Mouse (Mus musculus): ENCODE measurements around the gene Pdf.
"Not testable (repeated sequence)": the region's sequence is repeated elsewhere in the genome, so short reads cannot be mapped to it uniquely, and the experiment has no call there.

Gene Pdf

GRCm38 (mm10) chr8:107035641-107036040 lies 12.8 kb downstream of the Pdf start:
- no peak for DNase-seq

GRCm38 (mm10) chr8:107033609-107034008 lies 14.8 kb downstream of the Pdf start:
- not testable (repeated sequence) for DNase-seq

GRCm38 (mm10) chr8:107031577-107032090 lies 16.8 kb downstream of the Pdf start:
- DNase-seq: no peak

- DNase-seq: peak; percentile 95
Observed at GRCm38 (mm10) chr8:107030650-107031576, 17.5 kb downstream of the Pdf start, which contains the start of gene Vps4a. Gene Vps4a (plus strand): TSS chr8:107031222.

- DNase-seq: no peak
Observed at GRCm38 (mm10) chr8:107030058-107030457, 18.4 kb downstream of the Pdf start.

GRCm38 (mm10) chr8:107029310-107029709 lies 19.1 kb downstream of the Pdf start:
- DNase-seq: no peak

- no peak for DNase-seq
Observed at GRCm38 (mm10) chr8:107023479-107023878, 24.9 kb downstream of the Pdf start.

GRCm38 (mm10) chr8:107014915-107015314 lies 33.5 kb downstream of the Pdf start:
- DNase-seq: no peak

GRCm38 (mm10) chr8:107012666-107013065 lies 35.7 kb downstream of the Pdf start:
- no peak for DNase-seq

- peak; percentile 49 for DNase-seq
Observed at GRCm38 (mm10) chr8:107007795-107008194, 40.6 kb downstream of the Pdf start.

GRCm38 (mm10) chr8:107002532-107002931 lies 45.9 kb downstream of the Pdf start:
- peak; percentile 87 for DNase-seq

GRCm38 (mm10) chr8:106999068-106999467 lies 49.3 kb downstream of the Pdf start:
- DNase-seq: no peak

- no peak for DNase-seq
Observed at GRCm38 (mm10) chr8:106997416-106997815, 51.0 kb downstream of the Pdf start.

GRCm38 (mm10) chr8:106996339-106996738 lies 52.1 kb downstream of the Pdf start:
- not testable (repeated sequence) for DNase-seq

Data from right cerebral cortex, adult 18-20 months (tissue).